Mouse (Mus musculus): ENCODE data around the gene Gm11634. TPM values are rescaled to one million over a fixed set of nuclear protein-coding genes. Genes with fewer than 3 reads are reported as not detected.

Gene Gm11634
- polyA plus RNA-seq, 1 experiment from 2014 or later, result not detected

GRCm38 (mm10) chr11:101568421-101568820, 30.6 kb downstream of the Gm11634 start:
- H3K4me1 ChIP-seq (ENCODE audit: insufficient read depth, low read depth, low read length), result no peaks in the 10 kb centered on the region
- WGBS, result 83% methylated on average over 3 of the region's 3 CpGs
- ATAC-seq, result no peak
- no peak overlapping the region for H3K4me3 ChIP-seq (ENCODE audit: low read depth, low read length)
- DNase-seq (ENCODE audit: low spot score), result no peak
- no peak for TF ChIP-seq EP300 (IDR thresholded peaks at IDR 0.05)
- TF ChIP-seq CTCF (IDR thresholded peaks at IDR 0.05), result no peak
- no peaks in the 10 kb centered on the region for H3K9me3 ChIP-seq (ENCODE audit: low read length)
- peaks cover 72% of the 10 kb centered on the region for H3K36me3 ChIP-seq (ENCODE audit: insufficient read depth, low read length)
- H3K27me3 ChIP-seq (replicated peaks; ENCODE audit: insufficient read depth, low read length), result no peaks in the 10 kb centered on the region
- no peak overlapping the region for H3K4me2 ChIP-seq (replicated peaks; ENCODE audit: low read depth, low read length)
- no peak overlapping the region for H3K27ac ChIP-seq (ENCODE audit: low read length)
- no peak overlapping the region for H3K9ac ChIP-seq (replicated peaks; ENCODE audit: low read depth)

- Histone ChIP-seq H3K36me3 (ENCODE audit: insufficient read depth, low read length) (peaks cover 23% of the 10 kb centered on the region), H3K9me3 (ENCODE audit: low read length) (no peaks in the 10 kb centered on the region), H3K4me3 (ENCODE audit: low read depth, low read length) (no peak overlapping the region), H3K27ac (ENCODE audit: low read length) (no peak overlapping the region), H3K9ac (replicated peaks; ENCODE audit: low read depth) (no peak overlapping the region), H3K27me3 (replicated peaks; ENCODE audit: insufficient read depth, low read length) (no peaks in the 10 kb centered on the region), H3K4me2 (replicated peaks; ENCODE audit: low read depth, low read length) (no peak overlapping the region), H3K4me1 (ENCODE audit: insufficient read depth, low read depth, low read length) (no peaks in the 10 kb centered on the region)
- ATAC-seq (peak; percentile 19; the same call in 1 of the 2 replicates), DNase-seq (ENCODE audit: low spot score) (peak; percentile 82)
- peak; percentile 94 for TF ChIP-seq CTCF (IDR thresholded peaks at IDR 0.05)
- TF ChIP-seq EP300 (IDR thresholded peaks at IDR 0.05), result no peak
- 35% methylated on average over 5 of the region's 5 CpGs for whole genome bisulfite sequencing
These were observed 36.7 kb downstream of the Gm11634 start for GRCm38 (mm10) chr11:101562391-101562790.

- H3K36me3 ChIP-seq (ENCODE audit: insufficient read depth, low read length), result 0 out of 2 replicates have a peak, but pooled peaks cover 4% of the 10 kb centered on the region
- DNase-seq (ENCODE audit: low spot score) (no peak), ATAC-seq (no peak)
- H3K4me3 ChIP-seq (ENCODE audit: low read depth, low read length), result no peak overlapping the region
- H3K4me2 ChIP-seq (replicated peaks; ENCODE audit: low read depth, low read length), result no peak overlapping the region
- H3K9me3 ChIP-seq (ENCODE audit: low read length), result no peaks in the 10 kb centered on the region
- no peak overlapping the region for H3K9ac ChIP-seq (replicated peaks; ENCODE audit: low read depth)
- WGBS, result 50% methylated on average over 2 of the region's 2 CpGs
- no peaks in the 10 kb centered on the region for H3K27me3 ChIP-seq (replicated peaks; ENCODE audit: insufficient read depth, low read length)
- no peak for TF ChIP-seq EP300 (IDR thresholded peaks at IDR 0.05)
- no peak for TF ChIP-seq CTCF (IDR thresholded peaks at IDR 0.05)
- no peak overlapping the region for H3K27ac ChIP-seq (ENCODE audit: low read length)
- H3K4me1 ChIP-seq (ENCODE audit: insufficient read depth, low read depth, low read length), result no peaks in the 10 kb centered on the region; the same call in 1 of the 2 replicates
These were observed 42.1 kb downstream of the Gm11634 start for GRCm38 (mm10) chr11:101556954-101557353.

- Histone ChIP-seq H3K27ac (ENCODE audit: low read length) (no peak overlapping the region), H3K4me1 (ENCODE audit: insufficient read depth, low read depth, low read length) (no peaks in the 10 kb centered on the region; the same call in 1 of the 2 replicates), H3K27me3 (replicated peaks; ENCODE audit: insufficient read depth, low read length) (no peaks in the 10 kb centered on the region), H3K9ac (replicated peaks; ENCODE audit: low read depth) (no peak overlapping the region), H3K36me3 (ENCODE audit: insufficient read depth, low read length) (0 out of 2 replicates have a peak, but pooled peaks cover 4% of the 10 kb centered on the region), H3K9me3 (ENCODE audit: low read length) (no peaks in the 10 kb centered on the region), H3K4me3 (ENCODE audit: low read depth, low read length) (no peak overlapping the region), H3K4me2 (replicated peaks; ENCODE audit: low read depth, low read length) (no peak overlapping the region)
- TF ChIP-seq EP300 (IDR thresholded peaks at IDR 0.05) (no peak), CTCF (IDR thresholded peaks at IDR 0.05) (no peak)
- ATAC-seq, result no peak
- WGBS, result 92% methylated on average over 7 of the region's 7 CpGs
- no peak for DNase-seq (ENCODE audit: low spot score)
These were observed 42.5 kb downstream of the Gm11634 start for GRCm38 (mm10) chr11:101556541-101556940.

- H3K4me2 ChIP-seq (replicated peaks; ENCODE audit: low read depth, low read length), result peak overlapping the region; percentile 53
- H3K4me1 ChIP-seq (ENCODE audit: insufficient read depth, low read depth, low read length), result peaks cover 5% of the 10 kb centered on the region; the same call in 1 of the 2 replicates
- peak overlapping the region; percentile 97 for H3K27ac ChIP-seq (ENCODE audit: low read length)
- peak overlapping the region; percentile 83 for H3K4me3 ChIP-seq (ENCODE audit: low read depth, low read length)
- no peaks in the 10 kb centered on the region for H3K9me3 ChIP-seq (ENCODE audit: low read length)
- WGBS, result 5% methylated on average over 8 of the region's 8 CpGs
- H3K27me3 ChIP-seq (replicated peaks; ENCODE audit: insufficient read depth, low read length), result no peaks in the 10 kb centered on the region
- no peaks in the 10 kb centered on the region for H3K36me3 ChIP-seq (ENCODE audit: insufficient read depth, low read length)
- ATAC-seq, result no peak
- peak overlapping the region; percentile 93 for H3K9ac ChIP-seq (replicated peaks; ENCODE audit: low read depth)
- DNase-seq (ENCODE audit: low spot score), result peak; percentile 85
- TF ChIP-seq CTCF (IDR thresholded peaks at IDR 0.05), result no peak
- peak; percentile 32 for TF ChIP-seq EP300 (IDR thresholded peaks at IDR 0.05)
These were observed 45.6 kb downstream of the Gm11634 start for GRCm38 (mm10) chr11:101553354-101553930.

- H3K4me1 ChIP-seq (ENCODE audit: insufficient read depth, low read depth, low read length), result peaks cover 5% of the 10 kb centered on the region; the same call in 1 of the 2 replicates
- no peaks in the 10 kb centered on the region for H3K36me3 ChIP-seq (ENCODE audit: insufficient read depth, low read length)
- H3K27ac ChIP-seq (ENCODE audit: low read length), result peak overlapping the region; percentile 97
- H3K27me3 ChIP-seq (replicated peaks; ENCODE audit: insufficient read depth, low read length), result no peaks in the 10 kb centered on the region
- DNase-seq (ENCODE audit: low spot score) (peak; percentile 100), ATAC-seq (peak; percentile 97)
- no peaks in the 10 kb centered on the region for H3K9me3 ChIP-seq (ENCODE audit: low read length)
- H3K9ac ChIP-seq (replicated peaks; ENCODE audit: low read depth), result peak overlapping the region; percentile 93
- under 1% methylated on average over 37 of the region's 37 CpGs for WGBS
- peak overlapping the region; percentile 83 for H3K4me3 ChIP-seq (ENCODE audit: low read depth, low read length)
- peak overlapping the region; percentile 53 for H3K4me2 ChIP-seq (replicated peaks; ENCODE audit: low read depth, low read length)
- TF ChIP-seq EP300 (IDR thresholded peaks at IDR 0.05), result 0 out of 2 replicates have a peak, but pooled peaks have one; percentile 8
- peak; percentile 58 for TF ChIP-seq CTCF (IDR thresholded peaks at IDR 0.05)
These were observed 46.4 kb downstream of the Gm11634 start for GRCm38 (mm10) chr11:101552476-101553300.

Measured in lung, postnatal 0 days (tissue).